Mouse (Mus musculus): ENCODE measurements around the gene Tnfrsf17.

Gene Tnfrsf17

DNA sequence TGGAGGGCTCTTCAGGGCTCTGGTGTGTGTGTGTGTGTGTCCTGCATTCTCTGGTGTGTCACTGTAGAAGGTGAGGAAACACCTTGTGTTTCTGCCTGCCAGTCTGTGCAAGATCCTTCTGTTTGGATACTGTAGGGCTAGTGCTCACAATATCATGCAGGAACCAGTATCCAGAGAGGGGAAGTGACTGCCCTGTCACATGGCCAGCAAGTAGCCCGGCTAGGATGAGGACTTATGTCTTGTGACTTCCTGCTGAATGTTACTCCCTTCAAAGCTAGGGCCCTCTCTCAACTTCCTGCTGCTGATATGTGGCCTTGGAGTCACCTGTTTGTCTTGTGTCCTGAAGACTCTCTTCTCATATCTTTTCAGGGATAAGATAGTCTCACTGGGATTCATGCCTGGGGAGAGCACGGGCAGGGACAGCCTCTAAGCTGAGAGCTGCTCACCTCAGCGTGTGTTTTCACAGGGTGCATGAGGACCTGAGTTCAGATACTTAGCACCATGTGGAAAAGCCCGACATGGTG, 29.7 kb downstream of the Tnfrsf17 start:
- DNase-seq, result peak; percentile 60

DNA sequence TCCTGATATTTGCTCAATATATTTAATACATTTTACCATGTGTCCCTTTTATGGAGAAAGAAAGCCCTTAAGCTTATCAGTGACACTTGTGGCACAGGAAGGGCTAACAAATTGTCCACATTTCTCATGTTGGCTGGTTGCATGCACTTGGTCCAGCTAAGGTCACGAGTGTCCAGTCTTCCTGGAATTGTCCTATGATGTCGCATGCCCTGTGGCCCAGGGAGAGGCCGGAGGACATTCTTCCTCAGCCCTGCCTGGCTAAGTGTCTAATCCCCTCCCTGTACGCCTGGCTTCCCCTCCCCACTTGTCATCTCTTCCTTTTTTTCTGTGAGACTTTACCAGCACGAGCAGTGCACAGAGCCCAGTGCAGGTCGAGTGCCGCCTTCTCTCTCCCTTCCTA, 38.3 kb downstream of the Tnfrsf17 start:
- DNase-seq, result peak; percentile 58

GRCm38 (mm10) chr16:11359173-11359572, 45.6 kb downstream of the Tnfrsf17 start:
- no peak for DNase-seq

DNA sequence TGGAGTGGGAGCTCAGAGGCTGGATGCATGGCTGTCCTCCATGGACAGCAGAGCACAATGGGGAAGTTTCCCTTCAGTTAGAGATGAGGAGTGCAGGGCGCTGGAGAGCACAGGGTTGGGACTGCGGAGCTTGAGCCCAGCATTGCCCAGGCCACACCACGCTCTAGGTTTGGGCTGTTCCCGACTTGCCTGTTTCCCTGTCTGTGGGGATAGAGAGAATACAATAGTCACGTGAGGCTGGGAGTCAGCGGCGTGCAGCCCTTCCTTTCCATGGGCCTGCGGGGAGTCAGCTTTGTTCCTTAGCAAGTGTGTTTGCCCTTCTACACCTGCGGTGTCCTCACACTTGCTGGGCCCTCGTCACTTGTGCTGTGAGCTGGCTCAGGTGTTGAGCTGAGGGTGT, 46.3 kb downstream of the Tnfrsf17 start:
- no peak for DNase-seq

DNA sequence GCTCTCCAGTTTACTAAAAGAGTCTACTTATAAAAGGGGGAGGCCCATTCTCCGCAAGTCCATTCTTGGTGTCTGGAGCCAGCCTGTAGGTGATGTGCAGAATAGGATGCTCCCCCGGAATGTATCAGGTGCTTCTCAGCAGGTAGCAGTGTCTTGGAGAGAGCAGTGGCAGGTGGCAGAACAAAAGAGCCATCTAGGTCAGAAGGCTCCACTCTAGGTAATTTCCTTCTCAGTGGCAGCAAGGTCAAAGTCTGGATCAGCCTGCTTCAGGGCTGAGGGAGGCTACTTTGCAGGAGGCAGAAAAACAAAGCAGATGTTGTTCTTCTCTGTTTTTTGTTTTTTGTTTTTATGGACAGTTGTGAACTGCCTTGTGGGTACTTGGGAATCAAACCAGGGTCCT, 47.0 kb downstream of the Tnfrsf17 start:
- DNase-seq, result peak; percentile 45

DNA sequence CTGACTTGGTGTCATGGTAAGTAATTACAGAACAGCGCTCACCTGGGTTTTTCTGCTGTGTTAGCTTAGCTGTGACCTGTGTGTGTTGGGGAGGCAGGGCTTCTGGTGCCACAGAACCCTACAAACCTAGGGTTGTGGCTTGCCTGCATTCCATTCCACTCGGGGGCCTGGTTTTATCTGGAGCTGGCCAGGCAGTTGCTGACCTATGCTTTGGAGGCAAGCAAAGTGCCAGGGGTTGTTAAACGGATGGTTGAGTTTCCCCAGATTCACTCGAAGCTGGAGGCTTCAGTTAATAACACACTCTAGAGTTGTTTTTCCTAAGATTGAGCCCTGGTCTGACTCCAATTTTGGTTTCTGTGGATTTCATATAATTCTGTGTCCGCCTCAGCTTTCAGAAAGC, 52.0 kb downstream of the Tnfrsf17 start:
- DNase-seq, result peak; percentile 96

GRCm38 (mm10) chr16:11366851-11367250, 53.2 kb downstream of the Tnfrsf17 start:
- DNase-seq, result no peak

DNA sequence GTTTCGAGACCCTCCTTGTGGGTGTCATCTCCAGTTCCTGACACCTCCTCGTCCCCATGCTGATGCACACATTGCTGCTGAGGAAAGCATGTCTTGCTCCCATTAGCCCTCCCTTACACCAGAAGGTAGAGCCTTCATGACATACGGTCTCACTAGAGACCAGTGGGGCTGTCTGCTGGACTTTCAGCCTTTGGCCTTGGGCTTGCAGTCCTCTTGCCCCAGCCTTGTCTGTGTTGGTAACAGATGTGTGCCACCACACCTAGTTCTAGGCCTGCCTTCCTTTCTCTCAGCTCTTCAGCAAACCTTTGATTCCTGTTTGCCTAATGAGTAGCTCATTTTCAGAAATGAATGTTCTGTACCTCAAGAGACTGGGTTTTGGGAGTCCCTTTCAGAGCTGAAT, 54.8 kb downstream of the Tnfrsf17 start:
- DNase-seq, result peak; percentile 69

DNA sequence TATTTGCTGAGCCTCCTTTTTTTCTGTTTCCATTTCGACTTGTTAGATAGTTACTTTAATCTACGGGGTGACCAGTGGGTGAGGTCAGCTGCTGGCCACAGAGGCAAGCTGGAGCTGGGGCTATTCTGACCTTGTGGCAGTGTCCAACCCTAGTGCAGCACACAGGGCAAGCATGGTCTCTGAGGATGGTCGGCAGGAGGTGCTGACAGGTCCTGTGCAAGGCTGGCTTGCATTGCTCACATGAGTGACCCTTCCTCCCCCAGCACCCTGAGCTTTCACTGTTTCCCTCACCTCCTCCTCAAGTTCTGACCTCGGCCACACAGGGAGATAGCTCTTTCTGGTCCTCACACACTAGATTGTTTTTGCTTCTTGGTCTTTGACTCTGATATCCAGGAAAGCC, 55.5 kb downstream of the Tnfrsf17 start:
- no peak for DNase-seq

GRCm38 (mm10) chr16:11369642-11370041, 56.0 kb downstream of the Tnfrsf17 start:
- DNase-seq, result peak; percentile 66

All from kidney, adult 9 months (tissue).